Mouse (Mus musculus): ENCODE measurements around the gene Tmem131. TPM values are rescaled to one million over a fixed set of nuclear protein-coding genes. Genes with fewer than 3 reads are reported as not detected.

Tmem131 gene
- polyA plus RNA-seq, 2 experiments = 10.6 to 14.9 TPM

DNA sequence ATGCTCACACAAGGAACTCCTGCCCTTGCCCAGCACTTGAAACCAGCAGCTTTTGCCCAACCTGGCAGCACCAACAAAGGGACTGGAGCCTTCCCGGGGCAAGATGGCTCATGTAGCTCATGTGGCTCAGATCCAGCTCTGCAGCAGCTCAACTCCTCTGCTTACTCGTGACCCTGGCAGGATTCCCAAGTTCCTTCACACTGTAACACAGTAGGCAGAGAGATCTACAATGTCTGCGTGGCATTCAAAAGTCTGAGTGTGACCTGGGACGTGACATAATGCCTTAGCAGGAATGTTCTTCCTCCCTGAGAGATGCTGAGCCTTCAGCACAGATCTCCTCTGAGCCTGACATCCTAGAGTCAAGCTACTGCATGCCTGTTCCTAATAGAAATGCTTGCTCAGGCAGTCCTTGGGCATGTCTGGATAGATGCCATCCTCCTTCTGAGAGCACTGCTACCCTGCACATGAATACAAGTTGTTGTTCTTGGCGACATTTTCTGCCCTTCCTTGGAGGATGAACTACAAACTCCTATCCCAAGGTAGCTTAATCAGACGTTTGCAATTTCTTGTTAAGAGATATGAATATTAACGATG is 6.2 kb upstream of the Tmem131 start:
- Histone ChIP-seq H3K27me3 (ENCODE audit: control insufficient read depth, insufficient read depth, low read length) (no peaks in the 10 kb centered on the region), H3K9ac (replicated peaks) (no peak overlapping the region), H3K9me3 (ENCODE audit: control insufficient read depth, low read length) (no peaks in the 10 kb centered on the region), H3K4me3 (ENCODE audit: insufficient read depth in 1 of 2, low read depth in 2 of 2, low read length in 2 of 2) (no peak overlapping the region), H3K36me3 (replicated peaks; ENCODE audit: control insufficient read depth, insufficient read depth, low read depth) (no peaks in the 10 kb centered on the region), H3K27ac (no peak overlapping the region), H3K4me1 (replicated peaks; ENCODE audit: control insufficient read depth in 2 of 2, insufficient read depth in 2 of 2, low read length in 1 of 2) (peaks cover 0 to 3% of the 10 kb centered on the region in 2 experiments; a peak in 2 of 4 replicates), H3K4me2 (ENCODE audit: low read depth) (no peak overlapping the region)
- ATAC-seq (ENCODE audit: insufficient read depth) (no peak), DNase-seq (ENCODE audit: low read depth in 3 of 3, low spot score in 3 of 3) (no peak)
- 53% methylated on average over 7 of the region's 7 CpGs for WGBS (ENCODE audit: insufficient replicate concordance)
- TF ChIP-seq EP300 (IDR thresholded peaks at IDR 0.05; ENCODE audit: low read depth) (no peak), CTCF (IDR thresholded peaks at IDR 0.05; ENCODE audit: low read depth) (no peak)

DNA sequence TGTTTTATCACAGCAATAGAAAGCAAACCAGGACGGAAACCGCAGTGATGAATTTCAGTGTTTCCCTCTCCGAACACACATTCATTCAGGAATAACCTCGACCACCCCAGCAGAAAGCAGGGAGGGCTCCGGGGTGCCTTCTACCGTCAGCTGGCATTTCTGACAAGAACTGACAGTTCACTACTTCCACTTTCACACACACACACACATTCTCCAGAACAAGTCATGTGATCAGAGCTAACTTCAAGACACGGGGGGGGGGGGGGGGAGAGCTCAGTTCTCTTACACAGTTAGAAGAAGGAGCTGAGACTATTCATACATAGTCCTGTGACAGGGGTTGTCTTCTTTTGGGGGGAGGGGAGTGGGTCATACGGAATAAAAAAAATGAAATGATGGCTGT is 4.0 kb upstream of the Tmem131 start:
- Histone ChIP-seq H3K4me3 (ENCODE audit: insufficient read depth in 1 of 2, low read depth in 2 of 2, low read length in 2 of 2) (no peak overlapping the region), H3K36me3 (replicated peaks; ENCODE audit: control insufficient read depth, insufficient read depth, low read depth) (no peaks in the 10 kb centered on the region), H3K4me1 (replicated peaks; ENCODE audit: control insufficient read depth in 2 of 2, insufficient read depth in 2 of 2, low read length in 1 of 2) (peaks cover 18 to 21% of the 10 kb centered on the region in 2 experiments), H3K9me3 (ENCODE audit: control insufficient read depth, low read length) (no peaks in the 10 kb centered on the region), H3K27ac (no peak overlapping the region), H3K27me3 (ENCODE audit: control insufficient read depth, insufficient read depth, low read length) (no peaks in the 10 kb centered on the region), H3K4me2 (ENCODE audit: low read depth) (no peak overlapping the region), H3K9ac (replicated peaks) (no peak overlapping the region)
- DNase-seq (ENCODE audit: low read depth in 3 of 3, low spot score in 3 of 3) (no peak), ATAC-seq (ENCODE audit: insufficient read depth) (no peak)
- WGBS (ENCODE audit: insufficient replicate concordance) = 45% methylated on average over 8 of the region's 8 CpGs
- TF ChIP-seq EP300 (IDR thresholded peaks at IDR 0.05; ENCODE audit: low read depth) (no peak), CTCF (IDR thresholded peaks at IDR 0.05; ENCODE audit: low read depth) (no peak)

DNA sequence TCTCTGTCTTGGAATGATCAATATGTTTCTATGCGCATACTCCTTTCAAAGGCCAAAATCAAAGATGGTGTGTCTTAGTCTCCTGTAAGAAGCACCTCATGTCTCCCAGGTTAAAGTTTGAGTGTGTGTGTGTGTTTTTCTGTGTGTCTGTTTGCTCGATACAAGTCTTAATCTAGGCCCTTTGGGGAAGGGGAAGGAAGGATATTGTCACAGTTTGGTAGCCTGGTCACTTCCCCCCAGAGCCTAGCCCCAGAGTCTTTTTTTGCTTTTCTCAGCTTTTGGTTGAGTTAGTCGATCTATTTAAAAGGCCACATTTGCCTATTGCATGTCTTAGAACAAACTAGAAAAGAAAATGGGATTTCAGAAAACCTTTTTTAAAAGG is 3.1 kb downstream of the Tmem131 start:
- WGBS (ENCODE audit: insufficient replicate concordance) = 33% methylated on average over 3 of the region's 3 CpGs
- peak overlapping the region; percentile 1; the same call in 1 of the 2 replicates for H3K27ac ChIP-seq
- peak overlapping the region; percentile 75 to 81 for H3K4me3 ChIP-seq (ENCODE audit: insufficient read depth in 1 of 2, low read depth in 2 of 2, low read length in 2 of 2)
- TF ChIP-seq CTCF (IDR thresholded peaks at IDR 0.05; ENCODE audit: low read depth) (no peak), EP300 (IDR thresholded peaks at IDR 0.05; ENCODE audit: low read depth) (no peak)
- no peaks in the 10 kb centered on the region for H3K36me3 ChIP-seq (replicated peaks; ENCODE audit: control insufficient read depth, insufficient read depth, low read depth)
- no peaks in the 10 kb centered on the region for H3K9me3 ChIP-seq (ENCODE audit: control insufficient read depth, low read length)
- peak overlapping the region; percentile 99 for H3K9ac ChIP-seq (replicated peaks)
- no peaks in the 10 kb centered on the region for H3K27me3 ChIP-seq (ENCODE audit: control insufficient read depth, insufficient read depth, low read length)
- peaks cover 44 to 46% of the 10 kb centered on the region in 2 experiments for H3K4me1 ChIP-seq (replicated peaks; ENCODE audit: control insufficient read depth in 2 of 2, insufficient read depth in 2 of 2, low read length in 1 of 2)
- peak overlapping the region; percentile 88 for H3K4me2 ChIP-seq (ENCODE audit: low read depth)
- ATAC-seq (ENCODE audit: insufficient read depth) (no peak), DNase-seq (ENCODE audit: low read depth in 3 of 3, low spot score in 3 of 3) (no peak)

DNA sequence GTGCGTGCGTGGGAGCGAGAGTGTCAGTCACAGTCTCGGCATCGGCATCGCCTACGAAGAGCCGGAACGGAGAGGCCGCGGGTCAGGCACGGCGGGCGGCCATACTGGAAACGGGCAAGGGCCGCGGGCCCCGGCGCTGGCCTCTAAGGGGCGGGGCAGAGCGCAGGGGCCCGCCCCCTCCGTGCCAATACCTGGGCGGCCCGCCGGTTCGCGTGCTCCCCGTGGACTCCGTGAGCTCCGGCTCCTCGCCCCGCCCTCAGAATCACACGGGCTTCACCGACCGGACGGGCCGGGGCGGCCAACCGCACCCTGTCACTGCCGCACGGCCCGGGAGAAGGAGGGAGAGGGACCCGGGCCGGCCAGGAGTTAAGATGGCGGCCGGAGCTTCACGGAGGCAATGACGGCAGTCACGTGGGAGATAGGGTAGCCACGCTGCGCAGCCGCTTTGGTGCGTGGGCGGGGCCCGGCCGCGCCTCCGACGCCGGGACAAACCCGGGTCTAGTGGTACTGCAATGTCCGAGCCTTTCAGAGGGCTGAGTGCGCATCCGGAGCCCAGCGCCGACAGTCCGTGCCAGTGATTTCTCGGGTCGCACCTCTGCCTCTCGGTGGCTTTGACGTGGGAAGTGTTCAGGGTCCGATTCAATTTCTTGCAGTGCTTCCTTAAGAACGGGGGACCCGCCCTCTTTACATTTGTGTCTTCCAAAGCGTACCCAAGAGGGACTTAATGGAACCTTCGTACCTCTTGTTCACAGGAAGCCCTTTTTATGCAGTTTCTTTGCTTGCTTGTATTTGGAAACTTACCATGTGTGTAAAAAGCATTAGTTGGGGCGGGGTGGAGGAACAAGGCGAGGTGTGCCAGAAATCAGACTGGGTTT is 3.7 kb downstream of the Tmem131 start:
- WGBS (ENCODE audit: insufficient replicate concordance) = under 1% methylated on average over 76 of the region's 79 CpGs
- no peaks in the 10 kb centered on the region for H3K27me3 ChIP-seq (ENCODE audit: control insufficient read depth, insufficient read depth, low read length)
- peak overlapping the region; percentile 75 to 81 for H3K4me3 ChIP-seq (ENCODE audit: insufficient read depth in 1 of 2, low read depth in 2 of 2, low read length in 2 of 2)
- peak overlapping the region; percentile 99 for H3K9ac ChIP-seq (replicated peaks)
- H3K36me3 ChIP-seq (replicated peaks; ENCODE audit: control insufficient read depth, insufficient read depth, low read depth) = no peaks in the 10 kb centered on the region
- H3K4me2 ChIP-seq (ENCODE audit: low read depth) = peak overlapping the region; percentile 88
- no peak for TF ChIP-seq CTCF (IDR thresholded peaks at IDR 0.05; ENCODE audit: low read depth)
- TF ChIP-seq EP300 (IDR thresholded peaks at IDR 0.05; ENCODE audit: low read depth) = no peak
- H3K9me3 ChIP-seq (ENCODE audit: control insufficient read depth, low read length) = no peaks in the 10 kb centered on the region
- H3K27ac ChIP-seq = peak overlapping the region; percentile 77
- DNase-seq (ENCODE audit: low read depth in 3 of 3, low spot score in 3 of 3) = peak; percentile 84 to 87 (median 85)
- peak; percentile 94 for ATAC-seq (ENCODE audit: insufficient read depth)
- H3K4me1 ChIP-seq (replicated peaks; ENCODE audit: control insufficient read depth in 2 of 2, insufficient read depth in 2 of 2, low read length in 1 of 2) = peaks cover 50% of the 10 kb centered on the region in 2 experiments

DNA sequence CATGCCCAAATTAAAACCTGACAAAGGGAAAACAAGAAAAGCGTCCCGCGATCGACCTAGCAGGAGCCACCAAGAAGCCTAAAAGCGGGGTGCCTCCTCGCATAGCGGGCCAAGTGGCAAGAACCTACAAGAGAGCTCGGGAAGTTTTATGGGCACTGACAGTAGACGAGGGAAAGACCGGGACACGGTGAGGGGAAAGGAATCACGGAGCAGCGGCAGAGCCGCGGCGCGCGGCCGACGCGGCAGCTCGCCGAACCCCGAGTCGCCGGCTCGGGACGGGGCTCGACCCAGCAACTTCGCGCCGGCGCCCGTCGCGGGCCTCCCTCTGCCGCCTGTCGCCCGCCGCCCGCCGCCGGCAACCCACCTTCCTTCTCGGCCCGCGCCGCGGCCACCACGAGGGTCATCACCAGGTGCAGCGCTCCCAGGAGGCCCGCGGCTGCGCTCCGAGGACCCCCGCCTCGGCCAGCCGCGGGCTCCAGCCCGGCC is 4.6 kb downstream of the Tmem131 start:
- H3K4me3 ChIP-seq (ENCODE audit: insufficient read depth in 1 of 2, low read depth in 2 of 2, low read length in 2 of 2) = peak overlapping the region; percentile 72 to 81
- WGBS (ENCODE audit: insufficient replicate concordance) = under 1% methylated on average over 59 of the region's 59 CpGs
- H3K9me3 ChIP-seq (ENCODE audit: control insufficient read depth, low read length) = no peaks in the 10 kb centered on the region
- H3K36me3 ChIP-seq (replicated peaks; ENCODE audit: control insufficient read depth, insufficient read depth, low read depth) = no peaks in the 10 kb centered on the region
- ATAC-seq (ENCODE audit: insufficient read depth) = peak; percentile 2; the same call in 1 of the 2 replicates
- H3K27ac ChIP-seq = peak overlapping the region; percentile 55
- no peak for TF ChIP-seq CTCF (IDR thresholded peaks at IDR 0.05; ENCODE audit: low read depth)
- no peak for TF ChIP-seq EP300 (IDR thresholded peaks at IDR 0.05; ENCODE audit: low read depth)
- H3K27me3 ChIP-seq (ENCODE audit: control insufficient read depth, insufficient read depth, low read length) = no peaks in the 10 kb centered on the region
- H3K4me2 ChIP-seq (ENCODE audit: low read depth) = peak overlapping the region; percentile 78
- no peak for DNase-seq (ENCODE audit: low read depth in 3 of 3, low spot score in 3 of 3)
- H3K4me1 ChIP-seq (replicated peaks; ENCODE audit: control insufficient read depth in 2 of 2, insufficient read depth in 2 of 2, low read length in 1 of 2) = peaks cover 50 to 52% of the 10 kb centered on the region in 2 experiments
- peak overlapping the region; percentile 99 for H3K9ac ChIP-seq (replicated peaks)
